10 mouse cellular contexts compared by ENCODE assay signal in the genomic region with DNA sequence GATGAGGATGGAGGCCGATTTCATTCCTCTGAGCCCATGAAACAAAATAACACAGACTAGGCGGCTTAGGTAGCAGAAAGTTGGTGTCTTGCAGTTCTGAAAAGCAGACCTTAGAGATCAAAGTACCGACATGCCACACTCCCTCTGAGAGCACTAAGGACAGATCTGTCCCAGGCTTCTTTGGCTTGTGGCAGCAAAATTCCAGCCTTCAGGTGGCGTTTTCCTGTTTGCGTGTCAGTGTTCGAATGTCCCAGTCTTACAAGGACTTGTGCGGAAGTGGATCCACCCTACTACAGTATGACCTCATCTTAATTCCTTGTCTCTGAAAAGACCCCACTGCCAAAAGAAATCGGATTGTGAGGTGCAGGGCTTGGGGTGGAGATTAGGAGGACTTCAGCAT. TPM values are rescaled to one million over a fixed set of nuclear protein-coding genes. Genes with fewer than 3 reads are reported as not detected.
DNase-seq lines count a peak whose midpoint lies in the region; ATAC-seq and TF ChIP-seq lines count a peak whose summit lies in the region.
"Had no signal": no experiment of that assay in that cellular context is flagged by ENCODE, and none has a peak within 500 bp of the region (broad histone marks: within the 10 kb centered on the region; RNA-seq: fewer than 3 reads in every experiment).

No protein-coding gene starts in this region.

- no peaks in the 10 kb centered on the region for H3K4me1 ChIP-seq in cerebellum, adult 2 months (ENCODE audit: control insufficient read depth, insufficient read depth, low read length)
- H3K4me1 ChIP-seq in hindbrain, embryonic 16.5 days (ENCODE audit: control insufficient read depth, insufficient read depth, low read depth, low read length), result no peaks in the 10 kb centered on the region
- H3K4me1 ChIP-seq in lung, embryonic 14.5 days (ENCODE audit: insufficient read depth), result no peaks in the 10 kb centered on the region
- H3K4me1 ChIP-seq: midbrain, embryonic 12.5 days had no signal

- no peak for DNase-seq in cerebellum, adult 2 months
- DNase-seq in cerebellum, postnatal 4 days (ENCODE audit: low spot score in 2 of 2), result no peak
- DNase-seq in ES-CJ7 (ENCODE audit: low read depth, low spot score), result peak; percentile 47
- DNase-seq in lung, embryonic 14.5 days, result peak; percentile 60
- no peak for DNase-seq in retina, postnatal 1 day
- DNase-seq in ovary, postnatal 36 days (ENCODE audit: low spot score), result no peak
- DNase-seq in Muller cell, postnatal 12 days (ENCODE audit: inconsistent ontology term), result no peak

- H3K9me3 ChIP-seq in hindbrain, embryonic 16.5 days (ENCODE audit: control insufficient read depth, low read length), result no peaks in the 10 kb centered on the region
- H3K9me3 ChIP-seq in lung, embryonic 14.5 days (ENCODE audit: low read depth, low read length), result no peaks in the 10 kb centered on the region
- H3K9me3 ChIP-seq: midbrain, embryonic 12.5 days had no signal

- H3K4me3 ChIP-seq in cerebellum, adult 2 months (replicated peaks; ENCODE audit: insufficient read depth, low read depth, low read length), result peak overlapping the region; percentile 5
- H3K4me3 ChIP-seq in hindbrain, embryonic 16.5 days (ENCODE audit: low read length), result peak overlapping the region; percentile 31
- no peak overlapping the region for H3K4me3 ChIP-seq in lung, embryonic 14.5 days (ENCODE audit: low read depth, low read length)
- H3K4me3 ChIP-seq: midbrain, embryonic 12.5 days had no signal

- no peak for TF ChIP-seq CTCF in cerebellum, adult 2 months (IDR thresholded peaks at IDR 0.05; ENCODE audit: borderline replicate concordance, insufficient read depth, low read depth, low read length)
- no peak for TF ChIP-seq CTCF in lung, embryonic 14.5 days (IDR thresholded peaks at IDR 0.05; ENCODE audit: low read depth)

- no peak for ATAC-seq in hindbrain, embryonic 16.5 days
- ATAC-seq in lung, embryonic 14.5 days (ENCODE audit: insufficient read depth), result peak; percentile 41; the same call in 1 of the 2 replicates

- peak overlapping the region; percentile 24; the same call in 1 of the 2 replicates for H3K9ac ChIP-seq in hindbrain, embryonic 16.5 days (ENCODE audit: low read depth, low read length)
- H3K9ac ChIP-seq in lung, embryonic 14.5 days, result no peak overlapping the region
- H3K9ac ChIP-seq: midbrain, embryonic 12.5 days had no signal

- no peaks in the 10 kb centered on the region for H3K36me3 ChIP-seq in hindbrain, embryonic 16.5 days (ENCODE audit: control insufficient read depth, insufficient read depth, low read length)
- no peaks in the 10 kb centered on the region for H3K36me3 ChIP-seq in lung, embryonic 14.5 days (ENCODE audit: insufficient read depth)
- H3K36me3 ChIP-seq: midbrain, embryonic 12.5 days had no signal

- peak overlapping the region; percentile 9 for H3K4me2 ChIP-seq in hindbrain, embryonic 16.5 days (ENCODE audit: low read length)
- no peak overlapping the region for H3K4me2 ChIP-seq in lung, embryonic 14.5 days
- H3K4me2 ChIP-seq: midbrain, embryonic 12.5 days had no signal

- TF ChIP-seq POLR2A in cerebellum, adult 2 months (IDR thresholded peaks at IDR 0.05; ENCODE audit: borderline replicate concordance, insufficient read depth, low read length), result no peak

- H3K27me3 ChIP-seq in cerebellum, adult 2 months (ENCODE audit: control insufficient read depth, insufficient read depth, low read length), result no peaks in the 10 kb centered on the region
- no peaks in the 10 kb centered on the region for H3K27me3 ChIP-seq in hindbrain, embryonic 16.5 days (replicated peaks; ENCODE audit: control insufficient read depth, insufficient read depth, low read length)
- no peaks in the 10 kb centered on the region for H3K27me3 ChIP-seq in lung, embryonic 14.5 days (ENCODE audit: insufficient read depth, low read length)
- H3K27me3 ChIP-seq: midbrain, embryonic 12.5 days had no signal

- H3K27ac ChIP-seq in cerebellum, adult 2 months (ENCODE audit: insufficient read depth, low read length), result peak overlapping the region; percentile 64; the same call in 1 of the 2 replicates
- H3K27ac ChIP-seq in hindbrain, embryonic 16.5 days (ENCODE audit: low read depth, low read length), result peak overlapping the region; percentile 42
- peak overlapping the region; percentile 67 for H3K27ac ChIP-seq in lung, embryonic 14.5 days (ENCODE audit: low read depth)
- H3K27ac ChIP-seq: midbrain, embryonic 12.5 days had no signal

- 70% methylated on average over 8 of the region's 8 CpGs for WGBS in cerebellum, adult 2 months
- 74% methylated on average over 8 of the region's 8 CpGs for WGBS in hindbrain, embryonic 16.5 days
- 61% methylated on average over 8 of the region's 8 CpGs for WGBS in lung, embryonic 14.5 days

RNA-seq across cellular contexts. Expression of a gene that starts 1.7 kb away (rescaled TPM):
- 107 and 119 TPM in 2 replicates for polyA plus RNA-seq in cerebellum, adult 2 months (2012; rRNA removed)
- 42.0 and 46.2 TPM in 2 replicates for polyA plus RNA-seq in hindbrain, embryonic 16.5 days (2015; fragmentation: Nextera tagmentation; extraction: Ambion mirVana)
- polyA plus RNA-seq in lung, embryonic 14.5 days (2014; fragmentation: Nextera tagmentation; extraction: Ambion mirVana), result 0.07 TPM in 1 of 2 replicates, not detected in the other
- polyA plus RNA-seq: spleen, adult 2 months had no signal

RNA-seq across cellular contexts. Expression of a gene that starts 20.6 kb away (rescaled TPM):
- polyA plus RNA-seq in cerebellum, adult 2 months (2012; rRNA removed), result 1.5 and 1.6 TPM in 2 replicates
- polyA plus RNA-seq in hindbrain, embryonic 16.5 days (2015; fragmentation: Nextera tagmentation; extraction: Ambion mirVana), result 6.1 and 7.1 TPM in 2 replicates
- 7.9 and 8.8 TPM in 2 replicates for polyA plus RNA-seq in lung, embryonic 14.5 days (2014; fragmentation: Nextera tagmentation; extraction: Ambion mirVana)

RNA-seq across cellular contexts. Expression of a gene that starts 32.8 kb away (rescaled TPM):
- 5.7 and 5.9 TPM in 2 replicates for polyA plus RNA-seq in cerebellum, adult 2 months (2012; rRNA removed)
- 5.5 and 8.6 TPM in 2 replicates for polyA plus RNA-seq in hindbrain, embryonic 16.5 days (2015; fragmentation: Nextera tagmentation; extraction: Ambion mirVana)
- polyA plus RNA-seq in lung, embryonic 14.5 days (2014; fragmentation: Nextera tagmentation; extraction: Ambion mirVana), result 22.8 and 25.8 TPM in 2 replicates

Comparison
In these comparisons a context has a peak if more than half of its experiments do, and no peak if none do; other contexts are left out.
1. DNase-seq: peak in ES-CJ7 (single experiment) and lung, embryonic 14.5 days (single experiment); none in cerebellum, adult 2 months (0 of 2), cerebellum, postnatal 4 days (0 of 2), retina, postnatal 1 day (single experiment), ovary, postnatal 36 days (single experiment) and Muller cell, postnatal 12 days (single experiment).
2. RNA of a gene that starts 1.7 kb away (polyA plus RNA-seq): 107 to 119 TPM in cerebellum, adult 2 months and 42.0 to 46.2 TPM in hindbrain, embryonic 16.5 days; 0.07 TPM in lung, embryonic 14.5 days; every median in the first group is over 10 times any median in the second.
3. Peak in every context shown above with its lines, with median percentiles within 50 percentile points of each other: H3K27ac ChIP-seq.